Mouse (Mus musculus): ENCODE results near the gene Thpo.
A peak's percentile ranks its signal among the peaks of the same experiment; 100 is the strongest.

Gene Thpo

DNA sequence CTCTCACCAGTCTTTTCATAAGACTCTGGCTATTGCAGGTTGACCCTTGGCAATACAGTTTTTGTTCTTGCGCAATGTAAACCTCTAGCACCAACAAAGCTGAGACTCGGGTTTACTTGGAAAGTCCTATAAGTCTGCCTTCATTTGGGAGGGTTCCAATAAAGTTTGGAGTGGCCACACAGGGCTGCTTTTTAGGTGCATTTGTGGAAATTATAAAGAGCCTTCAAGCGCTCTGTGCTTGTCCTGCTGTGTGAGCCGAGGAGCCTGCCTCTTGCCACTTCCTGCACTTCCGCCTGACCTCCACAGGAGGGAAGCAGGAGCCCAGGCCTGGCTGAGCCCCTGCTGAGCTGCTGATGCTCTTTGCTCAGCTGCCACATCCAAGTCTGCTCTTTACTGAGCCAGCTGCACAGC lies 10.0 kb downstream of the Thpo start:
- DNase-seq (ENCODE audit: low read depth, low spot score): peak; percentile 74

DNA sequence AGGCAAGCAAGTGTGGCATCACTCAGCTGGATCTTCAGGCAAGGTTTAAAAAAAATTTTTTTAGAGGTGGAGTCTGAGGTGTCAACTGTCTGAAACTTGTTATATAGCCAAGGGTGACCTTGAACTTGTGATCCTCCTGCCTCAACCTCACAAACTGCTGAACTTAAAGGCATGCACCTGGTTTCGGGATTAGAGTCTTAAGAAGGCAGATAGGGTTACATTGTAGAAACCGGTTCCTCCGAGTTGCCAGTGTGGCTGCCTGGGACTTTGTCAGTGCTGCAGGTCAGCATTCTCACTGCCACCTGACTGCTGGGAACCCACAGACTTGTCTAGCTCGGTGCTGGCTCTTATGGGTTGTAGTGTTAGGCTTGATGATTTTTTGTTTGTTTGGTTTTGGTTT lies 11.1 kb downstream of the Thpo start:
- no peak for DNase-seq (ENCODE audit: low read depth, low spot score)

DNA sequence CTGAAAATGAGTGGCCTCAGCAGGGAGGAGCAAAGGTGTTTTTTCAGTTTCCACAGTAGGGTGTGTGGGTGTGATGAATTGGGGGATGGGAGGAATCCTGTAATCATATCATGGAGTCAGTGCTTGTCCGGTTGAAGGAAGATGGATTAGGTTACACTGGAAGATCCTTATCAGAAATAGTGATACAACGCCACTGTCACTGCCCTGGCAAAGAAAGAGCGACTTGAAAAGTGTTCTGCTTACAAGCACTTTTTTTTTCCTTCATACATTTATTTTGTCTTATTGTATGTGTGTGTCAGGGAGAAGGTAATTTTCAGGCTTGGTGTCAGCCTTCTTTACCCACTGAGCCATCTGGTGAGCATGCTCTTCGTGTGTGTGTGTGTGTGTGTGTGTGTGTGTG lies 11.6 kb downstream of the Thpo start:
- DNase-seq (ENCODE audit: low read depth, low spot score): no peak

DNA sequence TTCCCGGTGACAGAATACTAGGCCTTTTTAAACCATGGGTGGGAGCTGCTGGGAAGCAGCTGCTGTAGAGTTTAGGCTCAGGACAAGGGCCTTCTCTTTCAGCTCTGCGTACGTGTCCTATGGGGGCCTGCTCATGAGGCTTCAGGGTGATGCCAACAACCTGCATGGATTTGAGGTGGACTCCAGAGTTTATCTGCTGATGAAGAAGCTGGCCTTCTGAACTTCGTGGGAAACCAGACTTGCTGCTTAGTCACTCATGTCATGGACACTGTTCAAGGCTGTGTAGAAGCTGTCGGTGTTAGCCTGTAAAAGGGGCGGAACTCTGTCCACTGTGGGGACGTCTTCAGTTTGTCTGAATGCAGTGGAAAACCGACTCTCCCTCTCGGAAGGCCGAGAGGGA lies 12.5 kb downstream of the Thpo start:
- no peak for DNase-seq (ENCODE audit: low read depth, low spot score)

DNA sequence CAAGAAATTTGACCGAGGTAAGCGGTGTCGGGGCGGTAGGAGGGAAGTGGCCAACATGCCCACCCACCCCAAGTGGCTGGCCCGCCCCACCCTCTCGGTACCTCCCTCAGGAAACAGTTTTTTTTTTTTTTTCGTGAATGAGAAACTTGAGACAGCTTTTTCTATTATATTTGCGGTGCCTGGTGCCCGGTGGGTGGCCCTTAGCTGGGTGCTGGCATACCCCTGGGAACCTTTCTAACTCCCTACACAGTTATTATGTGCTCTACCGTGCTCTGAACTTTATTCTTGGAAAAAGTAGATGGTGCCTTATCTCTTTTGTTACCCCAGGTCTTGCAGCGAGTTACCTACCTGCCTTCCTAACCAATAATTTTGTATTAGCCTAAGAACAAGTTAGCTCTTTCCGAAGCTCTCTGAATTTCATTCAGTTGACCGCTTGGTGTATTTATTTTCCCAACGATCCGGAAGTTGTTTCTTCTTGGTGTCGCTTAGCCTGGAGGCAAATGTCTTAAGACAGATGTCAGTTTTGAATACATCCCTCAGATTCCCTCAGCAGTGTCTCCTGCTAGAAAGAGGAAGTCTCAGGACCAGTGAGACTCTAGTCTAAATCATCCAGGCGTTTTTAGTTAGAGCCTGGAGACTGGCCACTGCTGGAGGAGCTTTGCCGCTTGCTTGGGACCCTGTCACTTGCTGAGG lies 16.2 kb downstream of the Thpo start:
- no peak for DNase-seq (ENCODE audit: low read depth, low spot score)

DNA sequence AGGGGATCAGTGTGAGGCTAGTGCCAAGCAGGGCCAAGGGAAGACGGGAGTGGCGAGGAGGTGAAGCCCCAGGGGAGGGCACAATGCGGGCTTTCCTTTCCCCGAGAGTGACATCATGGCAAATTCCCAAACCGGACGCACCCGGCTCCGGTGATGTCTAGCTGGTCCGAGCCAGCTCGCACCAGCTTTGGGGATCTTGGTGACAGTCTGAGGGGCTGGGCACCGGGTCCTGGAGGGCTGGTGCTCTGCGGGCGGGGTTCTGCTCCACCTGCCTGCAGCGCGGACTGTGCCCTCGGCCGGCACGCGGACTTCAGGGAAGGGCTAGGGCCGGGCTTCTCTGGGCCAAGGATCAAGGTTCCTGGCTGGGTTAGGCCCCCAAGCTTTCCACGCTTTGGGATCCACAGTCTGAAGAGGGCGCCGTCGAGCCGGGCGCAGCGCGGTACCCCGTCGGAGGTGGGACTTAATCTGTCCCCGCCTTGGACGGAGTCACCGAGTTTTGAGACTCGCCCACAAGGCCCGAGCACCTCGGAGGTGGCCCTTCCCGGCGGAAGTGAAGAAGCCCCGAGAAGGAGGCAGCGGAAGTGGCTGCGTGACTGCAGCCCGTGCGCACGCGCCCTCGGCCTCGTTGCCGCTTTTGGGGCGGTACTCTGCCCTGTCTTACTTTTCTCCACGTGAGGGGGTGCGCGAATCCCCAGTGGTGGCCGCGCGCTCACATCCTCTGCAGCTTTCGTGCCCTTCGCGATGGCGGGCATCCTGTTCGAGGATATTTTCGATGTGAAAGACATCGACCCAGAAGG lies 16.9 kb downstream of the Thpo start, which contains the start of the genes Polr2h and Clcn2:
Gene Polr2h (plus strand): TSS at position 485 of the 797 bp plus-strand sequence.
Gene Clcn2 (minus strand): TSS at position 566 of the 797 bp plus-strand sequence.
- DNase-seq (ENCODE audit: low read depth, low spot score): peak; percentile 98

DNA sequence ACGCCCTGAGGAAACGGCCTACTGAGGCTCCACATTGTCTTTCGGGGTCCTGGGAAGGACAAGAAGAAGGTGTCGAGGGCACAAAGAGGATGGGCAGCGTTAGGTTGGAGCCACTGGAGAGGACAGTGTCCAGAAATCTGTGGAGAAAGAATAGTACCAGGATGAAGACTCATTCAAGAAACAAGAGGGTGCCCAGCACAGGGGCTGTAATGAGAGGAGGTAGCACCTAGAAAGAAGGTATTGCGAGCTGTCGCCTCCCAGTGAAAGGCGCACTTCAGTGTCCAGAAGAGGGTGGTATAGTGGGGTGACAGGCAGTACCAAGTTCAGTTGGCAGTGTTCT lies 17.5 kb downstream of the Thpo start:
- DNase-seq (ENCODE audit: low read depth, low spot score): no peak

DNA sequence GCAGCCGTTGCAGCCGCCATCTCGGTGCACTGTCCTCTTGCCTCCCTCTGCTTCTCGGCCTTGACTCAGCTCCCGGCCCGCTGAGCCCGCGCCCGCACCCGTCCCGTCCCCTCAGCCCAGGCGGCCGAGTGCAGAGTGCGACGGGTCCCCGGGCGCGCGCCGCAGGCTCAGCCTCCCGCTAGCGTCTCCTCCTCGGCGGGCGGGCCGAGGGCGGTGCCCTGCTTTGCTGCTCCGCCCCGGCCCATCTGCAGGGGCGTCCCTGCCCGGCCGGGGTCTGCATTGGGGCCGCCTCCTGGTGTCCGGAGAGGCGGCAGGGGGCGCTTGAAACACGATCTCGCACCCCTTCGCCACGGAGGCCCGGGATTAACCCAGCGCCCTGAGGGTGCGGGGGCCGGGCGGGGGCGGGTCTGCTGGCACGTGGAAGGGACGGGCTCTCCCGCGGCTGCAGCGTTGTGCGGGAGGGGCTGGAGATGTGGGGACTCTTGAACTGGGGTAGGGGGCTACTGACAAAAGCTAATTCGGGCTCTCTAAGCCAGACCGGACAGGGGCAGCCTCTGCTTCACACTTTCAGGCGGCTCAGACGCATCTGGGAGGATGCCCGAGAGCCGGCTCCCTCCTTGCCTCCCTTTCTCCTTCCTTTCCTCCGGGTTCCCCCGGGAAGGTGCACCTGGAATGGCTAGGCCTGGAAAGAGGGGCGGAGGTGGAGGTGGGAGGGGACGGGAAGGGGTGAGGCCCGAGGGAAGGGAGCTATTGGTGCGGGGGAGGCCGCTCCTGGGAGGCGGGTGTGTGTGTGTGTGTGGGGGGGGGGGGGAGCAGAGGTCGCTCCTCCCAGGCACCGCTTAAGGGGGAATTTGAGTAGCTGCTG lies 18.1 kb downstream of the Thpo start:
- DNase-seq (ENCODE audit: low read depth, low spot score): no peak

DNA sequence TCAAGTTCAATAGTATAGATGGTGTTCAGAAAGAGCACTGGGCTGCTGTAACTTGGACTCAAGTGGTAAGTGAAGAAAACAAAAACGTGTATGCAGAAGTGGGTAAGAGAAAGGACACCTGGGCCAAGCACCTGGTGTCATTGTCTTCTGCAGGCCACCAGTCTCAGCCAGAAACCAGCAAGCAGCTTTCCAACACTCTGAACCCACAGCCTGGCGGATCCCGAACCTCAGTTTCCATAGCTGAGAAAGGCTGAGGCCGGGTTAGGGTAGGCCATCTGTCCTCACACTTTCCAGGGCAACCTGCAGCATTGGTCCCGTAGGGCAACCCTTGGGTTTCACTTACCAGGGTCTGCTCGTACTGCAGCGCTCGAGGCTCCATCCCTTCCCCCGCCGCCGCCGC lies 18.7 kb downstream of the Thpo start:
- DNase-seq (ENCODE audit: low read depth, low spot score): no peak

DNA sequence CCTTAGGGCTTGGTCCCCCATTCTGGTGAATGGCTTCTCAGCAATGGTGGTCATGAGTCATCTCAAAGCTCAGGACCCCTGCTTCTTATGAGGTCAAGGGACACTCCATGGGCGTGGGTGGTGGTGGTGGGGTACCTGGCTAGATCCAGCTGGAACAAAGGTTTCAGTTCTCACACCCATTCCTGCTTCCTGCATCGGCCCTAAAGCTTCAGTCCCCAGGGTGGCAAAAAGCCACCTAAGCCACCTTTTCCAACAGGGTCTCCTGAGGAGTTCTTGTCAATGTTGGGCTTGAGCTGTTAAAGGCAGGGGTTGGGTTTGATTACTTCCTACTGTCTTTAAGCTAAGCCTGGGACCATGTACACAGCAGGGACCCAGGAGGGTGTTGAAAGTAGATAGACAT lies 19.1 kb downstream of the Thpo start:
- DNase-seq (ENCODE audit: low read depth, low spot score): no peak

DNA sequence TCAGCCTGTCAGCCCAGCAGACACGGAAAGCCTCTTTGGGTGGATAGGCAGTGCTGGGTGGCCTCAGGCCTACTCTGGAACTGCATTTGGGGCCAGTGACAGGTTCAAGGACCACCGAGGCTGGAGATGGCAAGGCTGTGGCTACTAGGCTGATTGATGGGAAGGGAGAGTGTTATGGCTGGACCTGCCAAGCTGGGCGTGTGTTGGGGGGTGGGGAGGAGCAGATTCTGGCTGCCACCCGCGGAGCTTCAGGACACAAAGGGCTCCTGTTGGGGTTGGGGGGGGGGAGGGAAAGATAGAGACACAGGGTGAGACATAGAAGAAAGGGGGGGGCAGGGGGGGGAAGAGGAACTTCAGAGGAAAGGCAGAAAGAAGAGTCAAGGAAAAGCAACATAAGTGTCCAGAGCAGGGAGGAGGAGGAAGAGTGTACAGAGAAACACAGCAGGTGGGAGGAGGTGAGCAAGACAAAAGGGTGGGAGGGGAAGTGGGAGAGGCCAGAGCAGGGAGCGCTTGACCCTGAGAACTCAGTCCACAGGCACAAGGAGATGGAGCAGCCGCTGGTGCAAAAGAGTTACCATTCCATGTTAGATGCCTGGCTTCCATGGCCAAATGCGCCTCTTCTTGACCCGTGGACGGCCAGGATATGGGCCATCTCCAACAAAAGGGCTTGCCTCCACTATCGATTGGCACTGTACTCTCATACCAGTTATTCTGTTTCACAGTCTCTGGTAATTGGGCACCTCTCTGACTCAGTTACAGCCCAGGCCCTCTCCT lies 19.8 kb downstream of the Thpo start:
- DNase-seq (ENCODE audit: low read depth, low spot score): no peak

DNA sequence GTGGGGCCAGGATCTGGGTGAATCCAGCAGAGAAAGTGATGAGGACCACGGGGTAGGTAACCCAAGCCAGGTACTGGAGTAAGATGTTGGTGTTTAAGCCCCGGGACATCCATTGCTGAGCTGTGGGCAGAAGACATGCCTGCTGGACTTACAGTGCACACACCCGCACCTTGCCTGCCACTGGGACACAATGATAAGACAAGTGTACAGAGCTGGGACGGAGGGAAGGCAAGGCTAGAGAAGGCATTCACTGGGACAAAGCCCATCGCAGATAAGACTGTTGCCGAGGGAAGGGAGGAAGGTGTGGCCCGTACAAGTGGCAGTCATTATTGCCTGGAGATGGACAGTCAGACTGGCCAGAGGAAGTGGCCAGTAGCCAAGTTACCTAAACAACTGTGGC lies 21.4 kb downstream of the Thpo start:
- no peak for DNase-seq (ENCODE audit: low read depth, low spot score)

DNA sequence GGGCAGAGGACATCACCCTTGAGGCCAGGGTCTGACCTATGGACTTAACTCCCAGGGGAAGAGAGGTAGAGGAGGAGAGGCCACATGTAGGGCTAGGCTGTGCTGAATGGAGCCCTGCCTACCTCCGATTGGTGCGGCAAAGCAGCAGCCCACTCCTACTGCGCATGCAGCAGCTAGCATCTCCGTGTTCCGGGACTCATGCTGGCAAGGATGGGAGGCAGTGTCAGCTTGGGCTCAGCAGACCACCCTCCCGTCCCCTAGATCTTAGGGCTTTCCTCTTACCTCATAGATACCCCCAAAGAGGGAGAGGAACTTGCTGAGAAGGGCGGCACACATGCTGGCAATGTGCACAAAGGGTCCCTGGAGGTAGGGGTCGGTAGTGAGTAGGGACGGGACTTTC lies 22.1 kb downstream of the Thpo start:
- DNase-seq (ENCODE audit: low read depth, low spot score): no peak

DNA sequence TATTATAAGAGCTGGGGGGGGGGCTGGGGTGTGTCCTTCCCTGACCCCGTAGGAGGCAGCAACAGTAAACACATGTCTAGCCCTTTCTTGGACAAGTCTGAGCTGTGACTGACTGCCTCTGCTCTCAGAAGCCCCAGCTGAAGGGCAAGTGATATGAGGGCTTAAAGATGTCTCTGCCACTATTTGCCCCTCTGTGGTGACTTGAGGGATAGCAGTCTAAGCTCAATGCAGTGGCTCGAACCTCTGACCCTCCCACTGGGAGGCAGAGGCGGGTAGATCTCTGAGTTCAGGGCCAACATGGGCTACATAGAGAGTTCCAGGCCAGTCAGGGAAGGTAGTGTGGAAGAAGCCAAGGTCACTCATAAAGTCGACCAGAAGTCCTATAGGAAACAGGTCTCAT lies 23.5 kb downstream of the Thpo start:
- DNase-seq (ENCODE audit: low read depth, low spot score): no peak

DNA sequence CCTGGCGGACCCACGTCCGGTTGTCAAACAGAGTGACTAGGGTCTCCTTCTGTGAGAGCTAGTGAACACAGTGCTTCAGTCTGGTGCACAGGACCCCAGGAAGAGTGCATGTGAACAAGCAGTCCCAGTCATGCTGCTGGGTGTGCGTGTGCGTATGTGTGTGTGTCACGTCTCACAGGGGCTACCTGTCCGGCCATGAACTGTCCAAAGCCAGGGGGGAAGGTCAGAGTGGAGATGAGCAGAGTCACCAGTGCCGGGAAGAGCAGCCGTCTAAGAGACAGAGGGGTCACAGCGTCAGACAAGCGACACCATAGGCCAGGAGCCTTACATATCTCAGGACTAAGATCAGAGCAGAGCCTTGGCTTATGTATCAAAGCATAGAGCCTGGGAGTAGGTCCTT lies 23.9 kb downstream of the Thpo start:
- no peak for DNase-seq (ENCODE audit: low read depth, low spot score)

DNA sequence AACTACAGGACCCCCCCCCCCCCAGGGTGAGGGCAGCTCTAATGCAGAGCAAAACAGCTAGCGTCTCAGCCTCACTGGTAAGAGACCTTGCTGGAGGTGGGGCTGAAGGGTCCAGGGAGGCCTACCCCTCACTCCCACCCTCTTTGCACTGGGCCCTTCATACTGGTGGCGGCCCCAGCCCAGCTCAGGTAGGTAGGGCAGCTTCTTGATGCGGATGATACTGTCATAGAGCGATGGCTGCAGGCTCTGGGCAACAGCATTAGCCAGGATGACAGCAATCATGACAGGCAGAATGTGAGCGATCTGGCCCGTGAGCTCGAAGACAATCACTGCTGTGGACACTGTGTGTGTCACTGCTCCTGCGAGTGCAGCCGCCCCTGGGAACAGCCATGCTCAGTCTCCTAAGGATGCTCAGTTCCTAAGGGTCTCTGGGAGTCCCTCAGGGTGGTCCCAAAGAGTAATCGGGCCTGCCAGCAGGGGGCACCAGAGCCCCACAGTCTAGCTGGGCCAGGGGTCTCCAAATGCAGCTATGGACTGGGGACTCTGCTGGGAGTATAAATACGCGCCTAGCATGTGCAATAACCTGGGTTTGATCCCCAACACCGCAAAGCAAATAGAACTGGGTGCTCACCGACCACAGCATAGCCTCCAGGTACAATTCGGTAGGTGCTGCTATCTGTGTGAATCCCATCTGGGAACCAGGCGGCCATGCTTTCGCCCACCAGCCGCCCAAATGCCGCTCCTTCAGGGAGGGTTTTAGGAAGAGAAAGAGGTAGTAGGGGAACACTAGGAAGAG lies 25.2 kb downstream of the Thpo start:
- no peak for DNase-seq (ENCODE audit: low read depth, low spot score)

DNA sequence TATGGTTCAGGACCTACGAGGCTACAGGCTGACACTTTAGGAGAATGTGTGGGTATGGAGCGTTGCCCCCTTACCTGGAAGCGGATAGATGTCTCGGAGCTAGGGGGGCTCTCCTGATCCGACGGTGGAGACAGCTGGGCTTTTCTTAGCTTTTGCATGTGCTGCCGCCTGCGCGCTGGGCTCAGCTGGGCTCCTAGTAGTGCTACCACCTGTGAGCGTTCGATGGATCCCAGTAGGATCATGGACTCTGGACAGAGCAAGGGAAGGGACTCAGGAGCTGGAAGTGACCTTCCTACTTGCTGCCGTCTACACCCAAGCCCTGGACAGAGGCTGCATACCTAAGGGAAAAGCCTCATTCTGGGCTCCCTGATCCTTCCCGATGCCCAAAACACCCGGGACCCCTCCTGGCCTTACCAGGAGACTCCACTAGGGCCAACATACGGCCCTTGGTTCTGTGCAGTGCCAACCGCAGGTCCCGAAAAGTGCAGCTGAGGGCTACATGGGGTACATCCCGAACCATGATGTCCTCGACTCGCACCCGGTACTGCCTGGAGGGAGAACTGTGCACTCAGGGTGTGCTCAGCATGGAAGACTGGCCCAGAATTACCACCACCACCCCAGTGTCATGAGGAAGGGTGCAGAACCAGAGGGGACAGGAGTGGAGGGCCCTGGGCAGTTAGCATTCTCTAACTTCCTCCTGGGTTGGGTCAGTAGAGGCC lies 25.9 kb downstream of the Thpo start:
- DNase-seq (ENCODE audit: low read depth, low spot score): no peak

DNA sequence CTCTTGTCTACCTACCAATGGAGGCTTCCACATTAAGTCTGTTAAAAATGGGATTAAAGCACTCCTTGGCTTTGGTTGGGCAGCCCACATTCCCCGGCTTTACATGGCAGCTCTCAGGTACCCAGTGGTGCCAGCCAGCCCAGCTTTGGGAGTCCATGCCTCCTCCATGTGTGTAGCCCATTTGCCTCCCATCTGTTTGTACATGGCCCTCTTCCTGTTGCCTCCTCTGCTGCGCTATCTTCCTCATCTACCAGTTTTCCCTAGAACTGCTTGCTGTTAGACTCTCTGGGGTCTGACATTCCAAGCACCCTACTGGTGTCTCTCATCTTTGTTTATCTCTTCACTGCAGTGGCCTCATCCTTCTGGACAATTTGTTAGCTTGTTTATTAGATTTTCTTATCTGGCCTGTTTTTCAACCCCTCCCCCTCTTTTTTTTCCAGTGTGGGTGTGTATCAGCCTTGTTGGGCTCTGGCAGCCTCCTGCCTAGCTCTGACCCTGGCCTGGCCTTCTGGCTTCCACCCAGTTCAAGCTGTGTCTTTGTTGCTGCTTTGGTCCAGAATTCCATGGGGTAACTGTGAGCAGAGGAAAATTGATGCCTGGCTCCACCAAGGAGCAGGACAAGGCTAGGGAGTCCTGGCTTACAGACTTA lies 27.8 kb downstream of the Thpo start:
- DNase-seq (ENCODE audit: low read depth, low spot score): no peak

DNA sequence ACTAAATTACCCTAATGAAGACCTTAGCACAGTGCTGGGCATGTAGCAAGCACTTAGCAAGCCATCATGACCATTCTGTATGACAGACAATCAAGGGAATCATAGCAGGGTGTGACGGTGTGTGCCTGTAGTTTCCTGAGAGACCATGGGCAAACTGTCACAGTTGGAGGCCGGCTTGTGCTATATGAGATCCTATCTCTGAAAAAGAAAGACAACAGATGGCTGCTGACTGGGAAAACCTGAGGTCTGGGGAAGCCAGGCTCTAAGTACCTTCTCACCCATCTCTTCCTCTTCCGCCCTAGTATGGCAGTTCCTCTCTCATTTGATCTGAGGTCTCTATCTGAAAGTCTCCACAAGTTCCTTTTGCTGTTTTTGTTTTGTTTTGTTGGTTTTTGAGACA lies 28.5 kb downstream of the Thpo start:
- DNase-seq (ENCODE audit: low read depth, low spot score): no peak
